Mouse (Mus musculus): ENCODE data around the gene Wwox. TPM values are rescaled to one million over a fixed set of nuclear protein-coding genes. Genes with fewer than 3 reads are reported as not detected.
A peak's percentile ranks its signal among the peaks of the same experiment; 100 is the strongest.

Wwox gene
- polyA plus RNA-seq, 1 experiment from 2014 or later, result 3.5 TPM

DNA sequence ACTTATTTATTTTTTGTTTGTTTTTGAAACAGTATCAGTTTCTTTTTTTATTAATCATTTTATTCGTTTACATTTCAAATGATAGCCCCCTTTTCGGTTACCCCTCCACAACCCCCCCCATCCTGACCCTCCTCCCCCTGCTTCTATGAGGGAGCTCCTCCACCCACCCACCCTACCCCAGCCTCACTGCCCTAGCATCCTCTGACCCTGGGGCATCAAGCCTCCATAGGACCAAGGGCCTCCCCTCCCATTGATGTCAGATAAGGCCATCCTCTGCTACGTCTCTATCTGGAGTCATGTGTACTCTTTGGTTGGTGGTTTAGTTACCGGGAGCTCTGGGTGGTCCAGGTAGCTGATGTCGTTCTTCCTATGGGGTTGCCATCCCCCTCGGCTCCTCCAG lies 109.4 kb downstream of the Wwox start:
- H3K4me2 ChIP-seq (ENCODE audit: low read depth, low read length), result no peak overlapping the region

GRCm38 (mm10) chr8:114550029-114550428 lies 110.6 kb downstream of the Wwox start:
- Histone ChIP-seq H3K9ac (ENCODE audit: low read depth, low read length) (no peak overlapping the region), H3K4me2 (ENCODE audit: low read depth, low read length) (no peak overlapping the region), H3K36me3 (ENCODE audit: control insufficient read depth, insufficient read depth) (no peaks in the 10 kb centered on the region), H3K9me3 (replicated peaks; ENCODE audit: control insufficient read depth, low read length) (no peaks in the 10 kb centered on the region), H3K27ac (ENCODE audit: low read length) (no peak overlapping the region), H3K27me3 (ENCODE audit: control insufficient read depth, insufficient read depth, low read depth, low read length) (no peaks in the 10 kb centered on the region), H3K4me1 (ENCODE audit: control insufficient read depth, low read depth, low read length) (no peaks in the 10 kb centered on the region), H3K4me3 (ENCODE audit: low read depth, low read length) (no peak overlapping the region)
- WGBS (ENCODE audit: insufficient replicate concordance), result 57% methylated on average over 7 of the region's 7 CpGs
- no peak for ATAC-seq (ENCODE audit: low read depth)

More for the DNA sequence above, 109.4 kb downstream of the Wwox start:
- H3K4me1 ChIP-seq (ENCODE audit: control insufficient read depth, low read depth, low read length), result no peaks in the 10 kb centered on the region
- no peaks in the 10 kb centered on the region for H3K36me3 ChIP-seq (ENCODE audit: control insufficient read depth, insufficient read depth)
- ATAC-seq (ENCODE audit: low read depth), result no peak
- H3K9ac ChIP-seq (ENCODE audit: low read depth, low read length), result no peak overlapping the region
- no peaks in the 10 kb centered on the region for H3K9me3 ChIP-seq (replicated peaks; ENCODE audit: control insufficient read depth, low read length)
- H3K4me3 ChIP-seq (ENCODE audit: low read depth, low read length), result no peak overlapping the region
- H3K27me3 ChIP-seq (ENCODE audit: control insufficient read depth, insufficient read depth, low read depth, low read length), result no peaks in the 10 kb centered on the region
- WGBS (ENCODE audit: insufficient replicate concordance), result 61% methylated on average over 6 of the region's 6 CpGs
- no peak overlapping the region for H3K27ac ChIP-seq (ENCODE audit: low read length)

GRCm38 (mm10) chr8:114552606-114553005 lies 113.2 kb downstream of the Wwox start:
- no peak overlapping the region for H3K4me3 ChIP-seq (ENCODE audit: low read depth, low read length)
- H3K9ac ChIP-seq (ENCODE audit: low read depth, low read length), result no peak overlapping the region
- no peaks in the 10 kb centered on the region for H3K27me3 ChIP-seq (ENCODE audit: control insufficient read depth, insufficient read depth, low read depth, low read length)
- H3K27ac ChIP-seq (ENCODE audit: low read length), result no peak overlapping the region
- 54% methylated on average over 3 of the region's 3 CpGs for WGBS (ENCODE audit: insufficient replicate concordance)
- H3K4me2 ChIP-seq (ENCODE audit: low read depth, low read length), result no peak overlapping the region
- no peaks in the 10 kb centered on the region for H3K36me3 ChIP-seq (ENCODE audit: control insufficient read depth, insufficient read depth)
- no peaks in the 10 kb centered on the region for H3K9me3 ChIP-seq (replicated peaks; ENCODE audit: control insufficient read depth, low read length)
- ATAC-seq (ENCODE audit: low read depth), result no peak
- H3K4me1 ChIP-seq (ENCODE audit: control insufficient read depth, low read depth, low read length), result peaks cover 3% of the 10 kb centered on the region; the same call in 1 of the 2 replicates

- WGBS (ENCODE audit: insufficient replicate concordance), result 55% methylated on average over 15 of the region's 15 CpGs
- H3K27ac ChIP-seq (ENCODE audit: low read length), result peak overlapping the region; percentile 79
- H3K9me3 ChIP-seq (replicated peaks; ENCODE audit: control insufficient read depth, low read length), result no peaks in the 10 kb centered on the region
- H3K4me1 ChIP-seq (ENCODE audit: control insufficient read depth, low read depth, low read length), result peaks cover 3% of the 10 kb centered on the region; the same call in 1 of the 2 replicates
- H3K9ac ChIP-seq (ENCODE audit: low read depth, low read length), result no peak overlapping the region
- no peak overlapping the region for H3K4me2 ChIP-seq (ENCODE audit: low read depth, low read length)
- no peaks in the 10 kb centered on the region for H3K36me3 ChIP-seq (ENCODE audit: control insufficient read depth, insufficient read depth)
- no peaks in the 10 kb centered on the region for H3K27me3 ChIP-seq (ENCODE audit: control insufficient read depth, insufficient read depth, low read depth, low read length)
- no peak overlapping the region for H3K4me3 ChIP-seq (ENCODE audit: low read depth, low read length)
- peak; percentile 78 for ATAC-seq (ENCODE audit: low read depth)
These were observed 115.5 kb downstream of the Wwox start for GRCm38 (mm10) chr8:114554966-114555365.

GRCm38 (mm10) chr8:114555491-114556202 lies 116.2 kb downstream of the Wwox start:
- peak; percentile 74 for ATAC-seq (ENCODE audit: low read depth)
- Histone ChIP-seq H3K4me1 (ENCODE audit: control insufficient read depth, low read depth, low read length) (peaks cover 3% of the 10 kb centered on the region; the same call in 1 of the 2 replicates), H3K27ac (ENCODE audit: low read length) (peak overlapping the region; percentile 65), H3K9ac (ENCODE audit: low read depth, low read length) (no peak overlapping the region), H3K9me3 (replicated peaks; ENCODE audit: control insufficient read depth, low read length) (no peaks in the 10 kb centered on the region), H3K4me2 (ENCODE audit: low read depth, low read length) (no peak overlapping the region), H3K27me3 (ENCODE audit: control insufficient read depth, insufficient read depth, low read depth, low read length) (no peaks in the 10 kb centered on the region), H3K36me3 (ENCODE audit: control insufficient read depth, insufficient read depth) (no peaks in the 10 kb centered on the region), H3K4me3 (ENCODE audit: low read depth, low read length) (no peak overlapping the region)
- WGBS (ENCODE audit: insufficient replicate concordance), result 57% methylated on average over 6 of the region's 6 CpGs

- no peak overlapping the region for H3K4me2 ChIP-seq (ENCODE audit: low read depth, low read length)
- ATAC-seq (ENCODE audit: low read depth), result peak; percentile 64; the same call in 1 of the 2 replicates
- no peak overlapping the region for H3K4me3 ChIP-seq (ENCODE audit: low read depth, low read length)
- no peaks in the 10 kb centered on the region for H3K27me3 ChIP-seq (ENCODE audit: control insufficient read depth, insufficient read depth, low read depth, low read length)
- no peaks in the 10 kb centered on the region for H3K36me3 ChIP-seq (ENCODE audit: control insufficient read depth, insufficient read depth)
- H3K27ac ChIP-seq (ENCODE audit: low read length), result no peak overlapping the region
- 64% methylated on average over 8 of the region's 8 CpGs for WGBS (ENCODE audit: insufficient replicate concordance)
- H3K9ac ChIP-seq (ENCODE audit: low read depth, low read length), result no peak overlapping the region
- H3K4me1 ChIP-seq (ENCODE audit: control insufficient read depth, low read depth, low read length), result peaks cover 4% of the 10 kb centered on the region
- H3K9me3 ChIP-seq (replicated peaks; ENCODE audit: control insufficient read depth, low read length), result no peaks in the 10 kb centered on the region
These were observed 121.7 kb downstream of the Wwox start for GRCm38 (mm10) chr8:114561191-114561590.

DNA sequence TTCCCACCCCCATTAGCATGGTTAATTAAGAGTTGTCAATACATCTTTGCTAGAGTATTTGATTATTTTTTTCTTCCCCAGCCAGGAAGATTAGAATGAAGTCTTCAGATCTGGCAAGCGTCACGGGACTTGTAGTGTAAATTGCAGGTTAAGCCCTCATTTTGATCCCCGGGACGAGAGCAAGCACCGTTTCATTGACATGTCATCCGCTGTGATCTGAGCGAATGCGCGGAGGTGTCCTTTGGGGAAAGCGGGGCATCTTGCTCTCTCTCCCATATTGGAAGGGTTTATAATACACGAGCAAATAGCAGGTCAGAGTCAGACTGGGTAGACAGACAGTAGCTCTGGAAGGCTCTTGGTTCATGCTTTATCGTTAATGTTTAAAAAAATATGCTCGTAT lies 123.0 kb downstream of the Wwox start:
- H3K4me1 ChIP-seq (ENCODE audit: control insufficient read depth, low read depth, low read length), result peaks cover 4% of the 10 kb centered on the region
- H3K4me2 ChIP-seq (ENCODE audit: low read depth, low read length), result no peak overlapping the region
- 78% methylated on average over 13 of the region's 13 CpGs for WGBS (ENCODE audit: insufficient replicate concordance)
- no peaks in the 10 kb centered on the region for H3K27me3 ChIP-seq (ENCODE audit: control insufficient read depth, insufficient read depth, low read depth, low read length)
- H3K27ac ChIP-seq (ENCODE audit: low read length), result no peak overlapping the region
- H3K36me3 ChIP-seq (ENCODE audit: control insufficient read depth, insufficient read depth), result no peaks in the 10 kb centered on the region
- no peak overlapping the region for H3K9ac ChIP-seq (ENCODE audit: low read depth, low read length)
- H3K9me3 ChIP-seq (replicated peaks; ENCODE audit: control insufficient read depth, low read length), result no peaks in the 10 kb centered on the region
- no peak for ATAC-seq (ENCODE audit: low read depth)
- no peak overlapping the region for H3K4me3 ChIP-seq (ENCODE audit: low read depth, low read length)

DNA sequence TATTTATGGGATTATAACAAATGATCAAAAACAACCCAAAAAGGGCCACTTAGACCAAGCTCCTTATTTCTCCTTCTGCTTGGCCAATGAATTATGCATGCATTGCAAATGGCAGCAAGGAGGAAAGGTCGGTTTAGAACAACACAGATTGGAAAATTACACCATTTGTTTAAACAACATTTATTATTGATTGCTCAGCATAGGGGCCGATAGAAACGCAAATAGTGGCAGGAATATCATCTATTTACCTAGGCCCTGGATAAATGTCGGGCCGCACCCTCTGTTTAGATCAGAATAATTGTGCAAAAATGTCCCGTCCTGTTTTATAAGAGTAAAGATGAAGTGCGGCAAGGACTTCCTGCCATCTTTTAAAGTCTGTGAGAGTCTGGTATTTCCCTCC lies 123.9 kb downstream of the Wwox start:
- 68% methylated on average over 7 of the region's 7 CpGs for WGBS (ENCODE audit: insufficient replicate concordance)
- Histone ChIP-seq H3K27ac (ENCODE audit: low read length) (no peak overlapping the region), H3K36me3 (ENCODE audit: control insufficient read depth, insufficient read depth) (no peaks in the 10 kb centered on the region), H3K9me3 (replicated peaks; ENCODE audit: control insufficient read depth, low read length) (no peaks in the 10 kb centered on the region), H3K4me2 (ENCODE audit: low read depth, low read length) (no peak overlapping the region), H3K4me3 (ENCODE audit: low read depth, low read length) (no peak overlapping the region), H3K4me1 (ENCODE audit: control insufficient read depth, low read depth, low read length) (peaks cover 4% of the 10 kb centered on the region), H3K9ac (ENCODE audit: low read depth, low read length) (no peak overlapping the region), H3K27me3 (ENCODE audit: control insufficient read depth, insufficient read depth, low read depth, low read length) (no peaks in the 10 kb centered on the region)
- no peak for ATAC-seq (ENCODE audit: low read depth)

GRCm38 (mm10) chr8:114564036-114564435 lies 124.6 kb downstream of the Wwox start:
- peak; percentile 24; the same call in 1 of the 2 replicates for ATAC-seq (ENCODE audit: low read depth)
- H3K36me3 ChIP-seq (ENCODE audit: control insufficient read depth, insufficient read depth), result no peaks in the 10 kb centered on the region
- H3K27ac ChIP-seq (ENCODE audit: low read length), result no peak overlapping the region
- H3K27me3 ChIP-seq (ENCODE audit: control insufficient read depth, insufficient read depth, low read depth, low read length), result no peaks in the 10 kb centered on the region
- no peak overlapping the region for H3K4me3 ChIP-seq (ENCODE audit: low read depth, low read length)
- H3K9me3 ChIP-seq (replicated peaks; ENCODE audit: control insufficient read depth, low read length), result no peaks in the 10 kb centered on the region
- H3K9ac ChIP-seq (ENCODE audit: low read depth, low read length), result no peak overlapping the region
- 76% methylated on average over 5 of the region's 6 CpGs for WGBS (ENCODE audit: insufficient replicate concordance)
- H3K4me1 ChIP-seq (ENCODE audit: control insufficient read depth, low read depth, low read length), result peaks cover 4% of the 10 kb centered on the region
- H3K4me2 ChIP-seq (ENCODE audit: low read depth, low read length), result no peak overlapping the region
